Mouse (Mus musculus) layer of hippocampus, adult 9-10 months (tissue): ENCODE measurements around the gene Fchsd2.

ENCODE experiments used
- DNase-seq: peaks from one replicate; pipeline ENCODE4 v3.0.0; 2022; ENCODE audit warnings: low spot score

Gene Fchsd2

GRCm38 (mm10) chr7:101316591-101317001 is 223.9 kb downstream of the Fchsd2 start:
- no peak for DNase-seq

DNA sequence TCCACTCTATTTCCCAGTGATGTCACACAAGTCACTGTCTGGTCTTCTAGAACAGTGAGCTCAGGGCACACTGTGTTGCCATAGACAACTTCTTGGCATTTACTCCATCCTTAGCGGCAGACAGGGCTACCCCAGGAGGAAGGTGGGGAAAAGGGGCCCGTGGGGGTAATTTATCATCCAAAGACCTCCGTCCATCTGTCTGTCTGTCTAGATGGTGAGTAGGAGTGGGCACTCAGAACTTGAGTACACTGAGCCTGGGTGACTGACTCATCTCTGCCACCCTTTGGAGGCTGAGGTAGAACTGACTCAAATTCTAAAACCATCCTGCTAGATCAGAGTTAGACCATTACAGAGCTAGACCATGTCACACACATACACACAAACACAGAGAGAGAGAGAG is 224.4 kb downstream of the Fchsd2 start, which contains the start of gene Stard10:
TSS of gene Stard10 (plus strand) at position 73 of the 400 bp plus-strand sequence.
- no peak for DNase-seq

DNA sequence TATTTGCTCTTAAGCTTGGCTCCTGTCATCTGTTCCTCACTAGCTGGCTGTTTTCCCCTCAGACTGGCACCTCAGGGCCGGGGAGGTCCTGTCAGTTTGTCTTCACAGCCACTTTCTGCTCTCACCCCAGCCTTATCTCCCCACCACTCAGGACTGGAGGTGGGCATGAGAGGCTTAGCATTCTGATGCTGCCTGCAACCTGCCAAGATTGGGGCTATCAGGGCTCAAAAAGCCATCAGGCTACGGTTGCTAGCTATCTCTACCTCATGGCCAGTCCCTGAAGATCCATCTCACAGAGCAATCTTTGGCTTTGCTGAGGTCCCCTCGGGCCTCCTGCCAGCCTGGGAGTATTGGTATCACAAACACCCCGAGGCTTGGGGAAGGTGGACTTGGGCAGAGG is 226.2 kb downstream of the Fchsd2 start:
- no peak for DNase-seq

GRCm38 (mm10) chr7:101319796-101320195 is 227.1 kb downstream of the Fchsd2 start:
- no peak for DNase-seq

DNA sequence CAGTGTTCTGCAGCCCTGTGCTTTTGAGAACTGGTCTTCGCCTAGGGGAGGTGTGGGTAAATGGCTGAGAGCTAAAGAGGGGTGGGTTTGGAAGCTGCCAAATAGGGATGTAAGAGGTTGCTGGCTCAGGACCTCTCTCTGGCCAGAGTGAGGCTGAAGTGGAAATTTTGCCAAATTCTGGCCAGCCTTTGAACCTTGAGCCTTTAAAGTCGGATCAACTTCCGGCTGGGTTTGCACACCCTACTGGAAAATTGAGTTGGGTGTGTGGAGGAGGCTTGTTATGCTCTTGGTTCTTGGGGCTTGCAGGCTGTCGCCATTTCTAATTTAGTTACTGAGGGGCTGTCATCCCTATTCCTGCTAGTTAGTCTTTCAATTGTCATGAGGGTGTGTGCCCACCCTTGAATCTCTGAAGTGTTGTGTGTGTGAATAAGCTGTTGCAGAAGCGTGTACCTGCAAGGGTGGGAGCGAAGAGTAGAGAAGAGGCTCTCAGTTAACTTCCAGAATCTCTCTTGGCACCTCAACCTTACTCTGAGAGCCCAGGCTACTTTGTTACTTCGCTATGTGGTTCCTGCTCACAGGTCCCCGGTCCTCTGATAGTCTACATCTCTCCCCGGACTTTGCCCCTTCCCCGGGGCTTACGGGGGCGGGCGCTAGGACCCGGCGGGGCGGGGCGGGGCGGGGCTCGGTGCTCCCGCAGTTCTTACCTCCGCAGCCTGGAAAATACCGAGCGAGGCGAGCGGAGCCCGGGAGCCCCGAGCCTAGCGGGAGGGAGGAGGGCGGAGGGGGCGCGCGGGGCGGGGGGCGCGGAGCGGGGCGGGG is 227.9 kb downstream of the Fchsd2 start:
- DNase-seq = no peak

DNA sequence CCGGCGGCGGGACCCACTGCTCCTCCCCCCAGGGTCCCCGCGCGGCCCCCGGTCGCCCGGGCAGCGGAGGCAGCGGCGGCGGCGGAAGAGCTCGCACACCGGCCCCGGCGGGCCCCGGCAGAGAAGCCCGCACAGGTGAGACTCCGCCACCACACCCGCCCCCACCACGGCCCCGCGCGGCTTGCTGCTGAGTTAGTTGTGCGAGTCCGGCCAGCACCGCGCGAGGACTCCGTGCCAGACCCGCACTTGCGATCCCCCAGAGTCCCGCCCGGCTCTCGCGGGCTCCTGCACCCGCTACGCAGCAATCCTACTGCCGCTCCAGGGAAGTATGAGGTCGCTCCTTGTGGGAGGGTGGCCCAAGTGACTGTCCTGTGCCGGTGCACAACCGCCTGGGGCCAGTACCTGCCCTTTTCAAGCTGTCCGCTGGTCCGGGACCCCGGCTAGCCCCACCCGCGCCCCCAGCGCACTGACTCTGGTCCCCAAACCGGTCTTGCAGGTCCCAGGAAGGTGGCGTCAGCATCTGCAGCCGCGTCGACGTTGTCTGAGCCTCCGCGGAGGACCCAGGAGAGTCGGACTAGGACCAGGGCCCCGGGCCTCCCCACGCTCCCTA is 228.7 kb downstream of the Fchsd2 start:
- no peak for DNase-seq

DNA sequence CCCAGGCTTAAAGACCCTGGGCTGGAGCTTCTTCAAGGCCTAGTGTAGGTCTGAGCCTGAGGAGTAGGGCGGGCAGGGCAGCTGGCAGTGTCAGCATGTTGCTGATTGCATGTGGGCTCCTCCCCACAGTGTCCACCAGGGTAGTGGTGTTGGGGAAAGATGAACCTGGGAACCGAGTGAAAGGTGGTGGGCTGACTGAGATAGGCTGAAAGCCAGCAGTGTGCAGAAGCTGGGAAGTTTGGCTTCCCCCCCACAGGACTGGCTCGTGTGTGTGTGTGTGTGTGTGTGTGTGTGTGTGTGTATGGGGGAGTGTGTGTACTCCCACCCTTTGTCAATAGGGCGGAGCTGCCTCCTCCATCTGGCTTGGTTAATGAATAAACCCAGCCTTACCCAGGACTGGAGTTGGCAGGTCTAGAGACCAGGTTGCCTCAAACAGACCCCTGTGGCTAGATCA is 230.5 kb downstream of the Fchsd2 start:
- no peak for DNase-seq

GRCm38 (mm10) chr7:101324142-101324962 is 231.7 kb downstream of the Fchsd2 start:
- DNase-seq = no peak

DNA sequence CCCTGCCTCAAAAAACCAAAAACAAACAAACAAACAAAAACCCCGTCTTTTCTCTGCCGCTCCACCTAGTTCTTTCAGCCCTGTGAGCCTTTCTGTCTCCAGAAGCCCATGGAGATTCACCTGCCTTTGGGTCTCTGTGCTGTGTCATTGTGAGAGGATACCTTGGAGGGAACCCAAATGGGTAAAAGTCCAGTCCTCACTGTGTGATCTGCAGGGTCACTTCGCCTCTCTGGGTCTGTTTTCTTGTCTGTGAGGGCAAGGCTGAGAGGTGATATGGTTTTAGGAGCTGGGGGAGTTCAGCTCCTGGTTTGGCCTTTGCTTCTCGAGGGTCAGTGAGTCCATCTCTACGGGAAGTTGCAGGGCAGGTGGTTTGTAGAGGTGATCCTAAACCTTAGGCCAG is 233.3 kb downstream of the Fchsd2 start:
- DNase-seq = no peak

DNA sequence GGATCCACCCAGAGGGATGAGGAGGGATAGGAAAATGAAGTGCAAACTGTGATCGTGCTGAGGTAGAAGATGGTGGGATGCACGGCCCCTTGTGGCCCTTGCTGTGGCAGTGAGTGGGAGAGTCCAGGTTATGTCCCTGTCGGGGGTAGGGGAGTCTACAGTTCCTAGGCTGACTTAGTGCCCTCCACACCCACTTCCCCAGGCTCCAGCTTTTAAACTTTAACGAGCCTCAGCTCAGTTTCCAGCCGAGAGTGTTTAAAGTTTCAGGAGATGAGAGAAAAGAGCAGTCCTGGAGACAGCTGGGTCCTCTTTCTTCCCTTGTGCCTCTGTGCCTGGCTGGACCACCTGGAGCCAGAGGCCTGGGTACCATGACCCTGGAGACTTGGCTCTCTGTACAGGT is 234.6 kb downstream of the Fchsd2 start:
- DNase-seq = no peak

DNA sequence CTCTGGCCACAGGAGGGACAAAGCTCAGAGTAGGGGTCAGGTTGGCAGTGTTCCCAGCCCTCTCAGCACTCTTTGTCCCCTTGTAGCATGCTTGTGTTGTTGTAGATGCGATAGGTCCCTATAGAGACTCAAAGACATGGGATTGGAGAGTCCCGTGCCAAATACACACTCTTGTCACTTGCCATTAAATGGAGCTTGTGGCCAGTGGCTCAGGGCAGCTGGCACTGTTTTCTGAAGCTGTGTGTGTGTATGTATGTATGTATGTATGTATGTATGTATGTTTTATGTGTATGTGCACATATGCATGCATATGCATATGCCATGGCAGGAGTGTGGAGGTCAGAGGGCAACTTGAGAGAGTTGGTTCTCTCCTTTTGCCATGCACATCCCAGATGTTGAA is 235.1 kb downstream of the Fchsd2 start:
- no peak for DNase-seq

DNA sequence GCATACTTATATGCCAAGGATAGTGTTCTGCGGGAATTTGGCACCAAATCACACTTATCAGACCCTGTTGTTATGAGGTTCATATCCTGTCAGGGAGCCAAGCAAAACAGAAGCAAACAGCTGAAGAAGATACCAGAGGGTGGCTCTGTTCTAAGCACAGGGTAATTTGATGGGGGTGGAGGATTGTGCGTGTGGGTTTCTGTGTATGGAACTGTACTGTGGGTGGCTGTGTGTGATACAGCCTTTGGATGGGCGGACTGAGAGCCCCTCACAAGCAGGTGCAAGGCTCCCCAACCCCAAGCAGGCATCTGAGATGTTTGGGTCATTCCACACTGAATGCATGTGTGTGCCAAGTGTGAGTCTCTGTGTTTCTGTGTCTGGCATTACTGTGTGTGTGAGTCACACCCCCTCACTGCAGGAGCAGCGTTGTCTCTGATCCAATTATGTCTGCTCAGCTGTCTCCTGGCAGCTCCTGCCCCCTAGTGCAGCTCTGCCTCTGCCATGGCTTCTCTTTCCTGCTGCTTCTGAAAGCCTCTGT is 236.0 kb downstream of the Fchsd2 start:
- DNase-seq = peak; percentile 59

DNA sequence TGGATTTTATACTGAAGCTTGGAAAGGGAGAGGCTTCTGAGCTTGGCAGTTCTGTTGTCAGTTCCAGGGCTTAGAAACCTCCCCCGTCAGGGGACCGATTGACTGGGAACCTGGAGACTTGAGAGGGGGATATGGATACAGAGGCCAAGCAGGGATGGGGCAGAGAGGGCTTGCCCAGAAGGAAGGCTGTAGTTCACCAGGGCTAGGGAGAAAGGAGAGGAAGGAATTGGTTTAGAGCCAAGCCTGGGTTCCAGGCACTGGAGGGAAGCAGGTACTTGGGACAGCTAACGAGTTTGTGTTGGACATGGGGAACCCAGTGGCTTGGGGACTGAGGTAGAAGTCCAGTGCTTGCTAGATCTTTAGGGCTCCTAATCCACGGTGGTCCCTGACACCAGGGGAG is 236.9 kb downstream of the Fchsd2 start:
- DNase-seq = no peak

DNA sequence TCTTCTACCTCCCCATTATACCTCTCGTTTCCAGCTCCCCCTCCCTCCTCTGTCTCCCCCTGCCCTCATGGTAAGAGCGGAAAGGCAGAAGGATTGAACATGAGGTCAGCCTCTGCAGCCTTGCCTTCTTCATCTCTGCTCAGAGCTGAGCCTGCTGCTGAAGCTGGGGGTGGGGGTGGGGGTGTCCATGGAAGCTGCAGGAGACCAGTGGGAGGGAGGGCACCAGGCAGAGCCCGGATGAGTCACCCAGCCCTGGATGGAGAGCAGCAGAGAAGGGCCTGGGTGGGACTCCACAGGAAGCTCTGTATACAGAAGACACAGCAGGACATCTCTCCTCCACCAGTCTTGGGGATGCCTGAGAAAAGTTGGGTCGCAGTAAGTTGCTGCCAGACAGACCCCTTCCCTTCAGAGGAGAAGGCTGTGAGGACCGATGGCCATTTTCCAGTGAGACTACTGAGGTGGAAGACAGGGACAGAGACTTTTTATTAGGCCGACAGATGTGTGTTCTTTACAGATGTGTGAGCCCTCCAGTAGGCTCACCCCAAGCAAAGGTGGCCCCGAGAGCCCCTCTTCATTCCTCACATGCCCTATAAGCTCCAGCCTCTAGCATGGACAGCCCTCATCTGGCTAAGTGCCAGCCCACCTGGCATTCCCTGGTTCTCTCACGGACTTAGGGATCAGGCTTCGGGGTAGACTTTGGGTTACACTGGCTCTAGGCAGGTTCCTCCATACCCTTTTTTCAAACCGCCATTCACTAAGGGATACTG is 237.6 kb downstream of the Fchsd2 start:
- DNase-seq = no peak

DNA sequence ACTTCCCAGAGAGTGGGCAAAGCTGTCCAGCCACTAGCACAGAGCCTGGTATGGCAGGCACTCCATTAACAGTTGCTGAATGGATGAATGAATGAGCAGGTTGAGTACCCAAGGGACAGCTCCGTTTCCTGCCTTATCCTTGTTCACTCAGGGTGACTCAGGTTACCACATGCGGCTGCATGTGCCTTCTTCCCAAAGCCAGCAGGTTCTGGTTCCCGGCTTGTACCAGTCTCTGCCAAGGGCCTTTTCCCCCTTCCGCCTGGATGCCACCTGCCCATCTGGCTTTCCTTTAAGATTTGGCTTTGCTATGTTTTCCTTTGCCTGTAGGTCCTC is 238.1 kb downstream of the Fchsd2 start:
- no peak for DNase-seq

- DNase-seq = no peak
Measured at GRCm38 (mm10) chr7:101332045-101332831, 239.6 kb downstream of the Fchsd2 start.
